8 mouse cellular contexts compared by ENCODE assay signal in genomic region chr19:32954001-32954605, GRCm38 (mm10).
DNase-seq lines count a peak whose midpoint lies in the region; ATAC-seq lines count a peak whose summit lies in the region.

No protein-coding gene starts in this region.

- WGBS in kidney, embryonic 15.5 days: 51% methylated on average over 4 of the region's 4 CpGs

- H3K36me3 ChIP-seq in kidney, embryonic 15.5 days: no peaks in the 10 kb centered on the region

- peaks cover 23% of the 10 kb centered on the region for H3K4me1 ChIP-seq in kidney, embryonic 15.5 days

- DNase-seq in kidney, adult 8-10 months: peak; percentile 33 to 38
- DNase-seq in adrenal gland, postnatal 36 days: peak; percentile 15 to 44
- DNase-seq in gastrocnemius, postnatal 10 days: peak; percentile 24
- peak; percentile 25 to 56 for DNase-seq in left cerebral cortex, adult 9 months (ENCODE audit: low spot score in 2 of 2)
- DNase-seq in retina, embryonic 14.5 days (ENCODE audit: low spot score): peak; percentile 66
- DNase-seq in urinary bladder, postnatal 25 days (ENCODE audit: low spot score): no peak

- H3K27me3 ChIP-seq in kidney, embryonic 15.5 days: no peaks in the 10 kb centered on the region

- no peak overlapping the region for H3K4me3 ChIP-seq in kidney, embryonic 15.5 days (replicated peaks)

- no peak overlapping the region for H3K27ac ChIP-seq in kidney, embryonic 15.5 days

- H3K9me3 ChIP-seq in kidney, embryonic 15.5 days (replicated peaks): no peaks in the 10 kb centered on the region

- ATAC-seq in kidney, embryonic 15.5 days (replicated peaks; ENCODE audit: low FRiP score): no peak
- ATAC-seq in CD4-positive, CD25-positive, alpha-beta regulatory T cell, adult 4 months: peak; percentile 61

- H3K4me2 ChIP-seq in kidney, embryonic 15.5 days: no peak overlapping the region

- no peak overlapping the region for H3K9ac ChIP-seq in kidney, embryonic 15.5 days
